Mouse (Mus musculus): ENCODE measurements around the gene Lgr4. TPM values are rescaled to one million over a fixed set of nuclear protein-coding genes. Genes with fewer than 3 reads are reported as not detected.

Lgr4 gene
- total and polyA plus RNA-seq, 3 experiments, result 4.3 to 4.5 TPM; not detected in 1

GRCm38 (mm10) chr2:109983435-109983834, 66.0 kb downstream of the Lgr4 start:
- TF ChIP-seq RCOR1 (IDR thresholded peaks at IDR 0.05; ENCODE audit: low read depth, low read length) (no peak), ETS1 (IDR thresholded peaks at IDR 0.05; ENCODE audit: low read depth, low read length) (no peak), CHD1 (IDR thresholded peaks at IDR 0.05; ENCODE audit: low read depth, low read length) (no peak), POLR2AphosphoS2 (IDR thresholded peaks at IDR 0.05; ENCODE audit: low read length) (no peak), MAZ (IDR thresholded peaks at IDR 0.05; ENCODE audit: low read depth, low read length) (no peak), ELF1 (IDR thresholded peaks at IDR 0.05; ENCODE audit: low read depth, low read length) (no peak), TCF12 (IDR thresholded peaks at IDR 0.05; ENCODE audit: low read depth, low read length) (no peak), CHD2 (IDR thresholded peaks at IDR 0.05; ENCODE audit: low read length) (no peak), MAFK (IDR thresholded peaks at IDR 0.05; ENCODE audit: borderline replicate concordance, low read depth, low read length) (no peak), UBTF (IDR thresholded peaks at IDR 0.05; ENCODE audit: borderline replicate concordance, insufficient read depth, low read depth, low read length) (no peak), SMC3 (IDR thresholded peaks at IDR 0.05; ENCODE audit: low read depth, low read length) (no peak)
- no peak overlapping the region for H3K9ac ChIP-seq (ENCODE audit: control insufficient read depth, low read depth, low read length, poor library complexity, severe bottlenecking)
- H3K27me3 ChIP-seq (ENCODE audit: control insufficient read depth in 1 of 2, insufficient read depth in 2 of 2, low read length in 2 of 2), result no peaks in the 10 kb centered on the region
- H3K27ac ChIP-seq (ENCODE audit: control insufficient read depth, low read depth, low read length), result no peak overlapping the region
- H3K4me1 ChIP-seq (ENCODE audit: control insufficient read depth in 1 of 2, insufficient read depth in 2 of 2, low read length in 2 of 2), result peaks cover 3 to 6% of the 10 kb centered on the region in 2 experiments; a peak in 2 of 4 replicates
- H3K4me3 ChIP-seq (ENCODE audit: control insufficient read depth in 1 of 2, insufficient read depth in 1 of 2, low read depth in 2 of 2, low read length in 2 of 2), result no peak overlapping the region
- DNase-seq (ENCODE audit: low read depth, low spot score), result no peak
- no peaks in the 10 kb centered on the region for H3K79me2 ChIP-seq (ENCODE audit: control insufficient read depth, insufficient read depth, low read length, poor library complexity)
- peaks cover 0 to 6% of the 10 kb centered on the region in 2 experiments; a peak in 2 of 4 replicates for H3K36me3 ChIP-seq (ENCODE audit: control insufficient read depth in 1 of 2, insufficient read depth in 2 of 2, low read length in 2 of 2)
- H3K9me3 ChIP-seq (replicated peaks; ENCODE audit: insufficient read depth, low read length), result no peaks in the 10 kb centered on the region

- no peak overlapping the region for H3K9ac ChIP-seq (ENCODE audit: control insufficient read depth, low read depth, low read length, poor library complexity, severe bottlenecking)
- H3K4me1 ChIP-seq (ENCODE audit: control insufficient read depth in 1 of 2, insufficient read depth in 2 of 2, low read length in 2 of 2), result peaks cover 0 to 2% of the 10 kb centered on the region in 2 experiments; a peak in 1 of 4 replicates
- no peak for DNase-seq (ENCODE audit: low read depth, low spot score)
- H3K36me3 ChIP-seq (ENCODE audit: control insufficient read depth in 1 of 2, insufficient read depth in 2 of 2, low read length in 2 of 2), result no peaks in the 10 kb centered on the region; a peak in 1 of 4 replicates
- no peak for TF ChIP-seq USF2 (IDR thresholded peaks at IDR 0.05; ENCODE audit: borderline replicate concordance in 1 of 2, insufficient read depth in 1 of 2, low read depth in 1 of 2, low read length in 2 of 2)
- TF ChIP-seq USF1 (IDR thresholded peaks at IDR 0.05; ENCODE audit: low read depth, low read length), result no peak
- TF ChIP-seq TCF12 (IDR thresholded peaks at IDR 0.05; ENCODE audit: low read depth, low read length), result no peak
- no peak for TF ChIP-seq JUND (IDR thresholded peaks at IDR 0.05; ENCODE audit: low read depth, low read length)
- no peak for TF ChIP-seq CHD1 (IDR thresholded peaks at IDR 0.05; ENCODE audit: low read depth, low read length)
- TF ChIP-seq ETS1 (IDR thresholded peaks at IDR 0.05; ENCODE audit: low read depth, low read length), result no peak
- no peak for TF ChIP-seq ZNF384 (IDR thresholded peaks at IDR 0.05; ENCODE audit: low read depth, low read length)
- no peak for TF ChIP-seq POLR2A (IDR thresholded peaks at IDR 0.05; ENCODE audit: control insufficient read depth in 1 of 2, insufficient read depth in 1 of 2, low read depth in 1 of 2, low read length in 2 of 2, poor library complexity in 1 of 2)
- TF ChIP-seq POLR2AphosphoS2 (IDR thresholded peaks at IDR 0.05; ENCODE audit: low read length), result no peak
- no peak for TF ChIP-seq RCOR1 (IDR thresholded peaks at IDR 0.05; ENCODE audit: low read depth, low read length)
- no peak for TF ChIP-seq MAX (IDR thresholded peaks at IDR 0.05; ENCODE audit: low read length)
- no peak for TF ChIP-seq MXI1 (IDR thresholded peaks at IDR 0.05; ENCODE audit: low read depth, low read length)
- no peak for TF ChIP-seq MAZ (IDR thresholded peaks at IDR 0.05; ENCODE audit: low read depth, low read length)
- TF ChIP-seq ZKSCAN1 (IDR thresholded peaks at IDR 0.05; ENCODE audit: low read depth, low read length), result no peak
- no peak for TF ChIP-seq ELF1 (IDR thresholded peaks at IDR 0.05; ENCODE audit: low read depth, low read length)
- TF ChIP-seq CHD2 (IDR thresholded peaks at IDR 0.05; ENCODE audit: low read length), result no peak
- TF ChIP-seq HCFC1 (IDR thresholded peaks at IDR 0.05; ENCODE audit: low read depth, low read length), result no peak
- TF ChIP-seq TAL1 (IDR thresholded peaks at IDR 0.05; ENCODE audit: low read length), result no peak
- H3K27ac ChIP-seq (ENCODE audit: control insufficient read depth, low read depth, low read length), result no peak overlapping the region
- no peaks in the 10 kb centered on the region for H3K79me2 ChIP-seq (ENCODE audit: control insufficient read depth, insufficient read depth, low read length, poor library complexity)
- no peaks in the 10 kb centered on the region for H3K27me3 ChIP-seq (ENCODE audit: control insufficient read depth in 1 of 2, insufficient read depth in 2 of 2, low read length in 2 of 2)
- H3K4me3 ChIP-seq (ENCODE audit: control insufficient read depth in 1 of 2, insufficient read depth in 1 of 2, low read depth in 2 of 2, low read length in 2 of 2), result no peak overlapping the region
- no peaks in the 10 kb centered on the region for H3K9me3 ChIP-seq (replicated peaks; ENCODE audit: insufficient read depth, low read length)
Measured at GRCm38 (mm10) chr2:109984930-109985329, 67.5 kb downstream of the Lgr4 start.

Data from MEL (cell line).